Mouse (Mus musculus) heart, postnatal 14 days (tissue): ENCODE data around the gene Sbk1. TPM values are rescaled to one million over a fixed set of nuclear protein-coding genes. Genes with fewer than 3 reads are reported as not detected.

ENCODE experiments used
- DNase-seq, 2 experiments: peaks; one replicate each; pipeline ENCODE4 v3.0.0; 2021 to 2022
- intact Hi-C: fragments of 180-260 bp; cut with DNase I; formaldehyde crosslinking; loops from one replicate; pipeline ENCODE4 v1.15.1; 2025
- long read RNA-seq, 2 experiments: library from polyadenylated mRNA; stranded (forward); transcript quantifications; one replicate each; pipeline ENCODE4 v2.0.0; 2021
- total RNA-seq, 2 experiments: library from RNA; stranded (reverse); gene quantifications; 2 replicates each; pipeline ENCODE4 v1.2.3; 2021

Gene Sbk1
- total RNA-seq, result 10 to 100 TPM; 77.7 to 82.2 TPM
- long read RNA-seq, experiment 1, full-length matches to known transcripts, result 12 of 176 reads
- long read RNA-seq, experiment 1, partial matches to known transcripts, result 34 of 176 reads
- long read RNA-seq, experiment 1, other reads (novel, unspliced or antisense), result 130 of 176 reads
- long read RNA-seq, experiment 2, full-length matches to known transcripts, result 8 of 129 reads
- long read RNA-seq, experiment 2, partial matches to known transcripts, result 19 of 129 reads
- long read RNA-seq, experiment 2, other reads (novel, unspliced or antisense), result 102 of 129 reads

DNA sequence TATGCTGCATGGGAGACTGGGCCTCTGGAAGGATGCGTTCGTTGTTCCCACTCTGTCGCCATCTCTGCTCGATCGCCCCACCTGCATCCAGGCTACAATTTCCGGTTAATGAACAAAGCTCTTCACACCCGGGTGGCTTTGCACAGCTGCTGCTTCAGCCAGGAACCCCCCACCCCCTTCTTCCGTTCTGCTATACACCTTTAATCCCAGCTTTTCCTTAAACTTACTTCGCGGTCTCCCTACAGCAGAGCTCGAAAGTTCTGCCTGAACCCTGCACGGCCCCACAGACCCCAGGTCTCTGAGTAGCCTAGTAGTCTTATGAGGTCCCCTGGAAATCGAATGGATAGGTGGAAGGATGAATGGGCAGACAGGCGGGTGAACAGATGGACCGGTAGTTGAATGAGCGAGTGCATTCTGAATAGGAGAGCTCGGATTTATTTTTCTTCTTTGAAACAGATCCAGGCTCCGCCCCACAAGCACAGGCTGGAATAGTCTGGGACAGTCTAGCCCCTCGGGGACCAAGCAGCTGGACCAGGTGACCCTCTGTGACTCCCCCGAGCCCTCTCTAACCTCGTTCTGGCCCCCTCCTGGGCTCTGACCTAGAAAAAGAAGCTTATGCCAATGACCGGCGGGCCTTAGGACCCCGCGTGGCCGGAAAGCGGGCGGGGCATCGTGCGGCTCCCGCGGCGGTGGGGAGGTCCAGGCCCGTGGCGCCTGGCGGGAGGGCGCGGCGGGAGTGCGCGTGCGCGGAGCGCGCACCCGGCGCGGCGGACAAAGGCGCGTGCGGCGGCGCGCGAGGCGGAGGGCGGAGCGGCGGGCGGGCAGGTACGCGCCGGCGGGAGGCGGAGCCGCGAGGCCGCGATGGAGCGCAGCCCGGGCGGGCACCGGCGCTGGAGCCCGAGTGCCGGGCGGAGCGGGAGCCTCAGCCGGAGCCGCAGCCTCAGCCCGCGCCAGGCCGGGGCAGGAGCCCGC, at the start of gene Sbk1:
TSS of gene Sbk1 (plus strand) at position 908 of the 972 bp plus-strand sequence.
- peak; percentile 94 to 97 for DNase-seq
- intact Hi-C loops, result no loop called here

DNA sequence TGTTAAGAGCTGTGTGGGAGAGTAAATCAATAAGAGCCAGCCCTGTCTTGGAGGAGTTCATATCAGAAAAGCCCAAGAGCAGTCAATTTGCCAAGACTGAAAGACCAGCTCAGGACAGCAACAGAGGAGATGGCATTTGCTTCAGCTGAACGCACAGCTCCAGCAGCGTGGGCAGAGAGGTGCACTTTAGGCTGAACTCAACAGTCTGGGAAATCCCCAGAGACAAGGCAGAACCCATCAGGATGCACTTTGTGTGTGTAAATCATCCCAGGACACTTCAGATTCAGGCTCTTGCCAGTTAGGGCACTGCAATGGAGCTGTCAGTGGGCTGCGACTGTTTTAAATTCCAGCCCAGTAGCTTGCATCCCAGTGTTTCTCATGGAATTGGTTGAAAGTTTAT, 49.7 kb upstream of the Sbk1 start:
- intact Hi-C loops, result no loop called here

GRCm38 (mm10) chr7:126226136-126226535, 46.3 kb upstream of the Sbk1 start:
- intact Hi-C loops, result no loop called here
- no peak for DNase-seq

More for the DNA sequence above, 49.7 kb upstream of the Sbk1 start:
- no peak for DNase-seq

DNA sequence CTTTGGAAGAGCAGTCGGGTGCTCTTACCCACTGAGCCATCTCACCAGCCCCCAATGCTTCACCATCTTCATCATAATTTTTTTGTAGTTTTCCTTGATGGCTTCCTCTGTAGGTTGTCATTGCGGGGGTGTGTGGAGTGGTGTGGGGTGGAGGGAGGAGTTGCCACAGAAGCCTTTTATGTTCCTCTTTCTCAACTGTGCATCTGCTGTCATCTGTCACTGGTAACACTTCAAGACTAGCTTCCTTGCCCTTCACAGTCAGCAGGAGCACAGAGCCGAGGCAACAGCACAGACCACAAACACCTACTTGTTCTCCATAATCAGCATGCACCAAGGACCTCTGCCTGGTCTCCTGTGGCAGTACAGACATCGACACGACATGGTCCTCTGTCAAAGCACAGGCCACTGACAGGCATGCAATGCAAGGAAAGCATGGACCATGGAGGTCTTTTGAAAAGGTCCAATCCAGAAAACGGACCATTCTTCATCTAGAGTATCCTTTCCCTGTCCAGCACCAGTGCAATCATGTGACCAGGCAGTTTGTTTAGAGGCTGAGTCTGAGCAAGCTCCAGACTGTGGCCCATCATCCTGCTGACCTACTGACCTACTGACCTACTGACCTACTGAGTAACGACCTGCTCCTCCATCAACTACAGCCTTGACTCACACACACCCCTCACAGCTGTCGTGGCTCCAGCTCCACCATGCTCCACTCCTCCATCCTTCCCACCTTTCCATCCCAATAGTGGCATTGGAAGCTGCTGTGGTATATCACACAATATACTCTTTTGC, 41.9 kb upstream of the Sbk1 start:
- intact Hi-C loops, result no loop called here
- DNase-seq, result no peak

DNA sequence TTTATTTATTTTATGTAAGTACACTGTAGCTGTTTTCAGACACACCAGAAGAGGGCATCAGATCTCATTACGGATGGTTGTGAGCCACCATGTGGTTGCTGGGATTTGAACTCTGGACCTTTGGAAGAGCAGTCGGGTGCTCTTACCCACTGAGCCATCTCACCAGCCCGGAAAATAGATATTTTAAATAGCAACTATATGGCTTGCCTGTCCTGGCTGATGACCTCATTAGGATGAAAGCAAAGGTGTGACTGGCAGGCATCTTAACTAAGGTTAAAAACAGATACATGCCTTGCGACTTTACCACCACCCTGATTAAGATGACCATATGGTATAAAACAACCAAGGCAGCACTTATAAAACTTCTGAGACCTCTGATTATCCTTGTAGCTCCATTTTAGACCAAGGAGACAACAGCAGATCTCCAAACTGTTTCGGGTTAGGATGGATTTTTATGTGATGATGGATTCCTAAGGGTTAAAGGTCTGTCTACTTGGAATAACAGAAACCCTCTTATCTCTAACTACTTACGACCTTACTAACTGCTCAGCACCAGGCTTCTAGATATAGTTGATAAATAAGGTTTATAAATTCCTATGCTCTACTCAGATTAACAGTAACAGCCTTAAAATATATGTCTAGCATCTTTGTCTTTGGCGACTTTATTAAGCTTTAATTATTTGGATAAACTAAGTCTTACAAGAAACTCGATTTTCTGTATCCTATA, 39.9 kb upstream of the Sbk1 start:
- intact Hi-C loops, result no loop called here

GRCm38 (mm10) chr7:126234611-126235010, 37.8 kb upstream of the Sbk1 start:
- no peak for DNase-seq
- intact Hi-C loops, result no loop called here

More for the DNA sequence above, 39.9 kb upstream of the Sbk1 start:
- DNase-seq, result no peak

DNA sequence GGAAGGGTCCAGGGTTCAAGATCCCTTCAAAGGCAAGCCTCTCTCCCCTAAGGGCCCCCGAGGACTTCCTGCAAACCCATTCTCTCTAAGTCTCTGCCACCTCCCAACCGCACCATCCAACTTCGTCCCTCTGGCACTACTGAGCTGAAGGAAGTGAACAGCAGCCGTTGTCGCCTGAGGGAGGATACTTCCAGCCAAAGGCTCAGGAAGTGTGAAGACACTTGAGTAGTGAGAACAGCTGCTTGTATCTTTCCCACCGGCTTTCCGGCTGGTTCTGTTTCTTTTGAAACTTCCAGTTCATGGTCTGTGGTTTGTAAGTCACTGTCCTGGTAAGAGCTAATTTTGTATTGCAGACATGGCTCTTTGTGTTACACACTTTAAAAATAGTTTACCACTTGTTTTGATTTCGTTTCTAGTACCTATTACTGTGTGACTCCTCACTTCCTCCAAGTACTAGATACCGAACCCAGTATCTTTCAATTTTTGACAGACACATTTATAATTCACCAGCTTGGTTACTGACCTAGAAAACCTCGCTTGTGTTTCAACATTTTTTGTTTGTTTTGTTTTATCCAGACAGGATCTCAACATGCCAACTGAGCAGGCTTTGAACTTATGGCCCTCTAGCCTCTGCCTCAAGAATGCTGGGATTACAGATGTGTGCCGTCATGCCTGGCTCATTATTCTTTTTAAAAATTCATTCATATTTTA, 36.2 kb upstream of the Sbk1 start:
- no peak for DNase-seq
- intact Hi-C loops, result no loop called here

GRCm38 (mm10) chr7:126236794-126237192, 35.6 kb upstream of the Sbk1 start:
- DNase-seq, result no peak
- intact Hi-C loops, result no loop called here

GRCm38 (mm10) chr7:126240814-126241360, 31.5 kb upstream of the Sbk1 start:
- intact Hi-C loops, result no loop called here
- no peak for DNase-seq

DNA sequence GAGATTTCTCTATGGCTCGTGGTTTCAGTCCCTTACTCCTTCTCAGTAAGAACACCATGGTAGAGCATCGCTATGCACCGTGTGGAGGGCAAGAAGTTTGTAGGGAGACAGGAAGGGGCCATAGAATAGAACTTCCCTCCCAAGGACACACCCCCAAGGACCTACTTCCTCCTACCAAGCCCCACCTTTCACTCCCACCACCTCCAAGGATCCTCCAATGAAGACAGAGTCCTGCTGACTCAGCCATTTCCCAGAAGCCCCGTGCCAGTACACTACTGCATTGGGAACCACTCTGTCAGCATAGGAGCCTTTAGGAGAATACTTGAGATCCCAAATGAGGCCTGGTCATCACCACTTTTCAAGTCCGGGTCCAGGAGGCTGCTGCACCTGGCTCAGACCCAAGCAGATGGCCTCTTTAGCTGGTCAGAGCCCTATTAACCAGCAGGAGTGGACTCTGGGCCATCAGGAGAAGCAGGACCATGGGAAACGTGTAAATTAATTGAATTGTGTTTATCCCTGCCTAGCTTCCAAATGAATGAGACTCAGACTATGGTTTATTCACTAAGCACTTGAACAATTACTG, 28.2 kb upstream of the Sbk1 start:
- intact Hi-C loops, result no loop called here
- DNase-seq, result no peak

- DNase-seq, result peak; percentile 48 to 49
- intact Hi-C loops, result no loop called here
Observed at GRCm38 (mm10) chr7:126248088-126248487, 24.3 kb upstream of the Sbk1 start.

- intact Hi-C loops, result no loop called here
- peak in 1 of 2 experiments; percentile 14 for DNase-seq
Observed at GRCm38 (mm10) chr7:126248641-126249141, 23.7 kb upstream of the Sbk1 start.

GRCm38 (mm10) chr7:126249146-126249545, 23.3 kb upstream of the Sbk1 start:
- intact Hi-C loops, result no loop called here
- no peak for DNase-seq

DNA sequence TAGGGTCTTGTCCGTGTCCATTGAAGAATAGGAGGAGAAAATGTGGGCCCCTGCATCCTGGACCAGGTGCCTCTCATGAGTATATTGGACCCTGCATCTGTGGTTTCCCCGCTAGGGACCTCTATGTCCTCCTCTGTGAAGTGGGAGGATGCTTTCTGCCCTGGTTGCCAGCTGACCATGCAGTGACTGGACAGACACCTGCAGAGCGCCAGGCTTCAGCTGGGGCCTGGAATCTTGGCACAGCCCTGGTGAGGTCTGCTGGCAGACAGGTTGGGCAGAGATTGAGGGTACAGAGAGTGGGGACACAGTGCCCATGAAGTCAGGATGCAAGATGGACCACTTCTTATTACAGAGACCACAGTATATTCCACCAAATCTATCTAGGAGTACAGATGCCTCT, 22.4 kb upstream of the Sbk1 start:
- intact Hi-C loops, result no loop called here
- no peak for DNase-seq

DNA sequence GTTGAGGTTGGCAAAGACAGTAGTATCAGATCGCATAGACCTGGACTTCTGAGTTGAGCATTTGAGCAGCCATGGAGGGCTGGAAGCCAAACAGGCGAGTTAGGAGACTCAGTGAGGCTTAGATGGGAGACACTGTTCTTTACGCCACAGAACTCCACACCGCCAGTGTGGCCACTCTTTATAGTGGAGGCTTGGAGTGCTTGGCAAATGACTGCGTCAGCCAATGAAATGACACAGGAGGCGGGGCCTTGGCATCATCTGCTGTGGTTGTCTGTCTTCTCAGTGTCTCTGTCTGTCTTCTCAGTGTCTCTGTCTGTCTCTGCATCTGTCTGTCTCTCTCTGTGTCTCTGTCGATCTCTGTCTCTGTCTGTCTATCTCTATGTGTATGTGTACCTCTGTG, 21.9 kb upstream of the Sbk1 start:
- DNase-seq, result peak; percentile 50 to 64
- intact Hi-C loops, result no loop called here

GRCm38 (mm10) chr7:126251698-126252097, 20.7 kb upstream of the Sbk1 start:
- intact Hi-C loops, result no loop called here
- peak; percentile 50 to 60 for DNase-seq

DNA sequence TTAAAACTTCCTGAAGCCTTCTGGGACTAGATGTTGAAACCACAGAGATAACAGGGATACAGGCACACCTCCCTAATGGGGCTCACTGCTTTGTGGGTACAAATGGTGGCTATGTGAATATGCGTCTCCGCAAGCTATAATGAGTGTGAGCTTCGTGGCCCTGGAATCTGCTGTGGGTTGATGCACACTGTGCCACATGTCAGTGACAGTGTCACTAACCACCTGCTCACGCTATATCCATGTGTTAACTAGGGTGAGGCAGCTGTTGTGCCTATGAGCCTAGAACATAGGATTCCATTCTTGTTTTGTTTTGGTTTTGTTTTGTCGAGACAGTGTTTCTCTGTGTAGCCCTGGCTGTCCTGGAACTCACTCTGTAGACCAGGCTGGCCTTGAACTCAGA, 20.2 kb upstream of the Sbk1 start:
- intact Hi-C loops, result no loop called here
- DNase-seq, result no peak
